Mouse (Mus musculus) spleen, postnatal 10 days (tissue): ENCODE data around the gene Otop1.

ENCODE experiments used
- DNase-seq, 2 experiments: peaks; one replicate each; pipeline ENCODE4 v3.0.0; 2021 to 2022; ENCODE audit warnings: low spot score in 2 of 2

Gene Otop1

GRCm38 (mm10) chr5:38275771-38276170 is at the start of gene Otop1:
TSS of gene Otop1 (plus strand) at chr5:38275972.
- no peak for DNase-seq

- peak; percentile 45 to 77 for DNase-seq
Observed at GRCm38 (mm10) chr5:38235422-38235821, 40.4 kb upstream of the Otop1 start.

- peak in 1 of 2 experiments; percentile 32 for DNase-seq
Observed at GRCm38 (mm10) chr5:38236627-38237026, 39.1 kb upstream of the Otop1 start.

GRCm38 (mm10) chr5:38240727-38241472 is 34.9 kb upstream of the Otop1 start:
- no peak for DNase-seq

GRCm38 (mm10) chr5:38241473-38241834 is 34.3 kb upstream of the Otop1 start:
- no peak for DNase-seq

- DNase-seq, result no peak
Observed at GRCm38 (mm10) chr5:38241966-38242365, 33.8 kb upstream of the Otop1 start.

- no peak for DNase-seq
Observed at GRCm38 (mm10) chr5:38255195-38255594, 20.6 kb upstream of the Otop1 start.

GRCm38 (mm10) chr5:38255644-38256043 is 20.1 kb upstream of the Otop1 start:
- DNase-seq, result no peak

GRCm38 (mm10) chr5:38256551-38256950 is 19.2 kb upstream of the Otop1 start:
- DNase-seq, result no peak

GRCm38 (mm10) chr5:38258034-38258772 is 17.6 kb upstream of the Otop1 start:
- no peak for DNase-seq

GRCm38 (mm10) chr5:38258773-38259146 is 17.0 kb upstream of the Otop1 start:
- DNase-seq, result no peak

- no peak for DNase-seq
Observed at GRCm38 (mm10) chr5:38259455-38260106, 16.2 kb upstream of the Otop1 start.

- peak; percentile 68 to 73 for DNase-seq
Observed at GRCm38 (mm10) chr5:38260107-38260682, 15.6 kb upstream of the Otop1 start, which contains the start of gene Tmem128. TSS of gene Tmem128 (plus strand) at chr5:38260185.

- DNase-seq, result no peak
Observed at GRCm38 (mm10) chr5:38270942-38271341, 4.8 kb upstream of the Otop1 start.

- no peak for DNase-seq
Observed at GRCm38 (mm10) chr5:38273831-38274230, 1.9 kb upstream of the Otop1 start.

- DNase-seq, result no peak
Observed at GRCm38 (mm10) chr5:38276451-38276850, 679 bp downstream of the Otop1 start.

- DNase-seq, result no peak
Observed at GRCm38 (mm10) chr5:38277098-38277866, 1.5 kb downstream of the Otop1 start.

GRCm38 (mm10) chr5:38277936-38278600 is 2.3 kb downstream of the Otop1 start:
- DNase-seq, result no peak

- DNase-seq, result no peak
Observed at GRCm38 (mm10) chr5:38280075-38280474, 4.3 kb downstream of the Otop1 start.

- no peak for DNase-seq
Observed at GRCm38 (mm10) chr5:38285724-38286123, 10.0 kb downstream of the Otop1 start.

- no peak for DNase-seq
Observed at GRCm38 (mm10) chr5:38288476-38288875, 12.7 kb downstream of the Otop1 start.
